Mouse (Mus musculus) heart, postnatal 0 days (tissue): ENCODE measurements around the gene Pla2r1. TPM values are rescaled to one million over a fixed set of nuclear protein-coding genes. Genes with fewer than 3 reads are reported as not detected.

Experiments
- ATAC-seq: fragments of 200-750 bp; cut with Nextera tagmentation; 2 replicates; pipeline ENCODE4 v1.8.0; 2017; ENCODE audit warnings: low read depth, moderate number of reproducible peaks, moderate library complexity; ENCODE audit not compliant: insufficient read depth
- DNase-seq: peaks from one replicate; pipeline ENCODE4 v3.0.0-alpha.2; 2016; ENCODE audit warnings: low spot score
- H3K27ac ChIP-seq: fragments of 300-500 bp; sonication (generic); 2 replicates; pipeline ENCODE4 v1.5.1; 2014; ENCODE audit warnings: low read depth, mild to moderate bottlenecking
- H3K27me3 ChIP-seq: fragments of 300-500 bp; sonication (generic); 2 replicates; pipeline ENCODE4 v1.6.1; 2014; ENCODE audit warnings: low read length, mixed read lengths; ENCODE audit not compliant: control insufficient read depth, insufficient read depth
- H3K36me3 ChIP-seq: fragments of 300-500 bp; sonication (generic); replicated peaks from 2 replicates; pipeline ENCODE4 v1.6.1; 2014; ENCODE audit warnings: low read length, mixed read lengths; ENCODE audit not compliant: control insufficient read depth, insufficient read depth
- H3K4me1 ChIP-seq: fragments of 300-500 bp; sonication (generic); 2 replicates; pipeline ENCODE4 v1.6.1; 2014; ENCODE audit warnings: antibody characterized with exemption; ENCODE audit not compliant: control insufficient read depth, insufficient read depth
- H3K4me2 ChIP-seq: fragments of 300-500 bp; sonication (generic); 2 replicates; pipeline ENCODE4 v1.6.1; 2014; ENCODE audit warnings: low read depth, mild to moderate bottlenecking, low read length, moderate library complexity
- H3K4me3 ChIP-seq: fragments of 300-500 bp; sonication (generic); 2 replicates; pipeline ENCODE4 v1.5.1; 2014; ENCODE audit warnings: low read depth, low read length
- H3K9ac ChIP-seq: fragments of 300-500 bp; sonication (generic); replicated peaks from 2 replicates; pipeline ENCODE4 v1.6.1; 2014; ENCODE audit warnings: low read depth, low read length, mixed read lengths
- H3K9me3 ChIP-seq: fragments of 300-500 bp; sonication (generic); replicated peaks from 2 replicates; pipeline ENCODE4 v1.6.1; 2016; ENCODE audit warnings: low read length; ENCODE audit not compliant: control insufficient read depth
- CTCF ChIP-seq: IDR thresholded peaks from 2 replicates; pipeline ENCODE4 v1.5.1; 2016; ENCODE audit warnings: antibody characterized with exemption, control low read depth, low read depth
- EP300 ChIP-seq: IDR thresholded peaks from 2 replicates; pipeline ENCODE4 v1.6.1; 2016; ENCODE audit warnings: antibody characterized with exemption, low read depth
- WGBS: fragments of 180-500 bp; shearing (Covaris S2); extraction: QIAGEN DNeasy Blood & Tissue Kit; methylation state at CpG from one replicate; pipeline ENCODE4 v1.1.7; 2014; 5-methylcytosine and 5-hydroxymethylcytosine counted together
- polyA plus RNA-seq: library from polyadenylated mRNA; unstranded; fragments of >200 nt; fragmentation: Nextera tagmentation; extraction: Ambion mirVana; gene quantifications from 2 replicates; pipeline ENCODE4 v1.2.1, GENCODE M21; 2015
- total RNA-seq: library from RNA; depleted of rRNA; stranded (reverse); fragments of >200 nt; gene quantifications from 2 replicates; pipeline ENCODE4 v1.2.3, GENCODE M21; 2014; ENCODE audit warnings: low replicate concordance

Pla2r1 gene
- total and polyA plus RNA-seq, 2 experiments from 2014 or later: 0.61 to 1.00 TPM

GRCm38 (mm10) chr2:60503991-60504390 lies 49.1 kb downstream of the Pla2r1 start:
- Histone ChIP-seq H3K9ac (no peak overlapping the region), H3K4me1 (peaks cover 16% of the 10 kb centered on the region), H3K27ac (no peak overlapping the region), H3K4me2 (no peak overlapping the region), H3K4me3 (no peak overlapping the region), H3K36me3 (no peaks in the 10 kb centered on the region), H3K9me3 (no peaks in the 10 kb centered on the region), H3K27me3 (no peaks in the 10 kb centered on the region)
- DNase-seq (no peak), ATAC-seq (no peak)
- WGBS: 76% methylated on average over 4 of the region's 4 CpGs
- no peak for TF ChIP-seq EP300
- no peak for TF ChIP-seq CTCF

DNA sequence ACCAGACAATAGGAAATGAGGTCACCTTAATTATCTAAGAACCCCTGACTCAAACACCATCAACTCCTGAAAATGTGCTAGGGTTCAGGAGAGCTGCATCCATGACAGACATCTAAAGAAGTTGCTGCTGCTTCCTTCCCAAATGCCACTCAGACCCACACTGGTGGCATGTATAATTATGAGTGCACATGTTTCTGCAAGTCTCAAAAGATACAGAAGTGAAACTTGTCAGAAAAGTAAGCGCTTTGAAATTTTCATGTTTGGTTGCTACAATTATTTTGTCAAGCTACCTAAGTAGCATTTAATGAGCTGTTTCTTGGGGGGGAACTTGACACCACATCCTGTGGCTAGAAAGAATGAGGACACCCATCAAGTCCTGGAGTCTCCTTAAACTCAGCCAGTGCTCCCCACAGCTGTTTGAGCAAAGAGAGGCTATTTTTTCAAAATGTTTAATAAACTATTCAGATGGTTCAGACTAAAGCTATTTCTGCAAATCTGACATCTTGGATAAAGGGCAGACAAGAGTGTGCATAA lies 52.5 kb downstream of the Pla2r1 start:
- DNase-seq: no peak
- Histone ChIP-seq H3K4me2 (no peak overlapping the region), H3K4me1 (peaks cover 16% of the 10 kb centered on the region), H3K4me3 (no peak overlapping the region), H3K9ac (no peak overlapping the region), H3K9me3 (no peaks in the 10 kb centered on the region), H3K27ac (no peak overlapping the region), H3K27me3 (no peaks in the 10 kb centered on the region), H3K36me3 (no peaks in the 10 kb centered on the region)
- TF ChIP-seq CTCF (no peak), EP300 (no peak)
- no peak for ATAC-seq
- WGBS: 90% methylated on average over 1 of the region's 1 CpGs

GRCm38 (mm10) chr2:60479906-60480305 lies 73.2 kb downstream of the Pla2r1 start:
- Histone ChIP-seq H3K4me2 (no peak overlapping the region), H3K36me3 (no peaks in the 10 kb centered on the region), H3K4me1 (no peaks in the 10 kb centered on the region), H3K4me3 (no peak overlapping the region), H3K9ac (no peak overlapping the region), H3K27me3 (no peaks in the 10 kb centered on the region), H3K9me3 (no peaks in the 10 kb centered on the region), H3K27ac (no peak overlapping the region)
- 86% methylated on average over 7 of the region's 7 CpGs for WGBS
- DNase-seq (no peak), ATAC-seq (no peak)
- TF ChIP-seq EP300: no peak
- no peak for TF ChIP-seq CTCF

- TF ChIP-seq CTCF: no peak
- TF ChIP-seq EP300: peak; percentile 25; the same call in 1 of the 2 replicates
- 90% methylated on average over 2 of the region's 2 CpGs for WGBS
- DNase-seq (peak; percentile 77), ATAC-seq (peak; percentile 94)
- Histone ChIP-seq H3K27me3 (no peaks in the 10 kb centered on the region), H3K9ac (no peak overlapping the region), H3K9me3 (no peaks in the 10 kb centered on the region), H3K4me1 (no peaks in the 10 kb centered on the region), H3K36me3 (no peaks in the 10 kb centered on the region), H3K4me3 (no peak overlapping the region), H3K27ac (peak overlapping the region; percentile 60), H3K4me2 (no peak overlapping the region)
These were observed 74.3 kb downstream of the Pla2r1 start for GRCm38 (mm10) chr2:60478778-60479177.

DNA sequence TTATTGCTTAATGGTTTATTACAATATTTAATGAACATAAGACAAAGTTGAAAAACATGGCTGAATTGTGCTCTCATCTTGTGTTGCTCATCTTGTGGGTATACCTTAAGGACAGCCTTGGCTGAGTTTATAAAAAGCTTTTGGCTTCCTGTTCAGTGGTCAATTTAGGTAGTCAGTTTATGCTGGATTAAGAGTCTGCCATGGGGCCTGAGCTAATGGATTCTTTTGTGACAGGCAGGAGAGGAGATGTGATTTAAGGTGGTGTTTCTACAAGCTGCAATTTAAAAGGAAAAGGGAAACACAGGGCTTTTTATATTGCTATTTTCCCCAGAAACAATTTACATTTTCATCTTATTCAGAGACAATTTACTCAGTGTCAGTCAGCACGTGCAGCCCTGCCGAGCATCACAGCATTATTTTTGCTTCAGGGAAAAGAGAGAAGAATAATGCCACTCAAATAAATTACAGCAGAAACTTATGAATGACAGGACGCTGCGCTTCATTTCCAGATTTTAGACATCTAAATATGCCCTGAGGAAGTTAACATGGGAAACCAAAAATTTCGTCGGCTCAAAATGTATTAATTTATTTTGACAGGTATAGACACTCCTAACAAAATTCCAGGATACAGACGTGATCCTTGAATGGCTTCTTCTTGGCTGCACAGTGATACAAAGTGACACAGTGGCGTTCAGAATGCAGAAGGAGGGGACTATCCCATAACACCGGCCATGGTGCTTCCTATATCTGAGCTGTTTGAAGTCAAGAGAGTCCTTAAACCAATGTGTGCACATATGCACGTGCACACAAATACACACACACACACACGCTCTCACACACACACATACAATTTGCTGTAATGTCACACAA lies 84.0 kb downstream of the Pla2r1 start:
- no peak overlapping the region for H3K4me3 ChIP-seq
- no peak overlapping the region for H3K27ac ChIP-seq
- TF ChIP-seq CTCF (no peak), EP300 (no peak)
- no peaks in the 10 kb centered on the region for H3K4me1 ChIP-seq
- no peaks in the 10 kb centered on the region for H3K27me3 ChIP-seq
- DNase-seq (no peak), ATAC-seq (no peak)
- no peaks in the 10 kb centered on the region for H3K9me3 ChIP-seq
- 78% methylated on average over 11 of the region's 11 CpGs for WGBS
- no peaks in the 10 kb centered on the region for H3K36me3 ChIP-seq
- no peak overlapping the region for H3K4me2 ChIP-seq
- H3K9ac ChIP-seq: no peak overlapping the region

- H3K4me2 ChIP-seq: no peak overlapping the region
- H3K9ac ChIP-seq: no peak overlapping the region
- TF ChIP-seq CTCF (no peak), EP300 (no peak)
- H3K36me3 ChIP-seq: no peaks in the 10 kb centered on the region
- no peaks in the 10 kb centered on the region for H3K27me3 ChIP-seq
- H3K4me1 ChIP-seq: no peaks in the 10 kb centered on the region
- H3K27ac ChIP-seq: no peak overlapping the region
- H3K9me3 ChIP-seq: no peaks in the 10 kb centered on the region
- no peak for DNase-seq
- no peak overlapping the region for H3K4me3 ChIP-seq
- 91% methylated on average over 7 of the region's 7 CpGs for whole genome bisulfite sequencing
- no peak for ATAC-seq
These were observed 100.7 kb downstream of the Pla2r1 start for GRCm38 (mm10) chr2:60452376-60452775.
